Mouse (Mus musculus): Measurements from ENCODE around the gene Phlda2.
"Not testable (repeated sequence)": the region's sequence is repeated elsewhere in the genome, so short reads cannot be mapped to it uniquely, and the experiment has no call there.

Gene Phlda2

DNA sequence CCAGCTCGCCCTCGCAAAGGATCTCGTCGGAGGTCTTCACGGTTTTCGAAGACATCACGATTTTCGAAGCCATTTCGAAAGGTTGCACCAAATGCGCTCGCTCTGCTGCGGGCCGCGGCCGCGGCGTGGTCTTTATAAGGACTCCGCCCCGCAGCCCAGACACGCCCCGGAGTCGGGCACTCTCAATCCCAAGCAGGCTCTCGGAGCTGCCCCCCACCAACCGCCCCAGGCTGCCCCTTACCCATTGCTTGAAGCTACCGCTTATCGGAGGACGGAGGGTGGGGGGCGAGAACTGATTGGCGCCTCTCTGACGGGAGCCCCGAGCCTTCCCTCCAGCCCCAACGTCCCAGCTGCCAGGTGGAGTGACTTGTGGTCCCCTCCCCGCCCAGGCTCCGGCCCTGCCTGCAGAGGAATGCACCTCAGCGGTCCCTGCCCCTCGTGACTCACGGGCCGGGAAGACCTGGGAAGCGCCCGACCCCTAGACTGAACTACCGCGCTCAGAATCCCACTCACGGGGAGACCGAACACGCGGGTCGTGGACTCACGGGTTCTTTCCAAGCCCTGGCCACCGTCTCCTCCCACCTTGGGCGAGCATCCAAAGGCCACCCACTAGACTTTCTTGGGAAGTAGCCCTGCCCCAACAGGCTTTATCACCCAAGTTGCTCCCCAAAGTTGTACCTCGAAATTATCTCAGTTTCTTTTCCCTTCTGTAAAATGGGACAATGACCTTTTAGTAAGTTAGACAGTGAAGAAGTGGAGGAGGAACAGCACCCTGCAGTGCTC, at the start of gene Phlda2:
Gene Phlda2, minus strand, starts transcription at position 733 of the 783 bp plus-strand sequence.
- DNase-seq (ENCODE audit: low spot score in 2 of 2), result no peak

DNA sequence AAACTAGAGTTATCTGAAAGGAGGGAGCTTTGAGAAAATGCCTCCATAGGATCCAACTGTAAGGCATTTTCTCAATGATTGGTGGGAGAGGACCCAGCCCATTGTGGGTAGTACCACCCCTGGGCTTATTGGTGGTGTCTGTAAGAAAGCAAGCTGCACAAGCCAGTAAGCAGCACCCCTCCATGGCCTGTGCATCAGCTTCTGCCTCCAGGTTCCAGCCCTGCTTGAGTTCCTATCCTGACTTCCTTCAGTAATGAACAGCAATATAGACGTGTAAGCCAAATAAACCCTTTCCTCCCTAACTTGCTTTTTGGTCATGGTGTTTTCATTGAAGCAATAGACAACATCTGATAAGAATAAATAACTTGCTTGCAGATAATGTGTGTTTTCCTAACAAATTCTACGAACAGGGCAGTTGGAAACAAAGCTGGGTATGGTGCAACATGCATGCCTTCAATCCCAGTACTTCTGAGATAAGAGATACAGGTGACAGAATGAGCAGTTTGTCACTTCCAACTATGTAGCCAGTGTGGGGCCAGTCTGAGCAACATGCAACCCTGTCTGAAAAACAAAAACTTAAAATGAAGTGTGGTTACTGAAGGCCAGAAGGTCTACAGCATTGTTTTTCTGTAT, 46.8 kb upstream of the Phlda2 start:
- DNase-seq (ENCODE audit: low spot score in 2 of 2), result peak in 1 of 2 experiments; percentile 28

DNA sequence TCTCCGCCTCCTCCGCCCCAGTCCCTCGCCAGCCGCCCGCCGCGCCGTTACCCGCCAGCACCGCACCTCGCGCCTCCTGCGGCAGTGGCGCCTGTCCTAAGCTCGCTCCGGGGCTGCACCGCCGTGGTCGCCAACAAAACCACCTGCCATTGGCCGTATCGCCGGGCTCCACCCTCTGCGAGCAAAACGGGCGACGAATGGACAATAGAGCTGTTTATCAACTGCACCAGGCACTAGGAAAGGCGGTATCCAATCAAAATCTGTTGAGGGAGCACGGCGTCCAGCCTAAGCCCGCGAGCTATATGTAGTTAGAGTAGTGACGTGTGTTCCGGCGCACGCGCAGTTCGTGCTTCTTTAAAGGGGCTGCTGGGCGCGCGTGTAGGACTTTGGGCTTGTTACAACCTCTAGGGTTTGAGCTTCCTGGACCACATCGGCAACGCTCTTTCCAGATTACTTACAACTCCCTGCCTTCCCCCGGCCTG, 46.1 kb upstream of the Phlda2 start, which contains the start of gene Nap1l4:
Gene Nap1l4, minus strand, starts transcription at position 131 of the 482 bp plus-strand sequence.
- peak; percentile 98 to 100 for DNase-seq (ENCODE audit: low spot score in 2 of 2)

DNA sequence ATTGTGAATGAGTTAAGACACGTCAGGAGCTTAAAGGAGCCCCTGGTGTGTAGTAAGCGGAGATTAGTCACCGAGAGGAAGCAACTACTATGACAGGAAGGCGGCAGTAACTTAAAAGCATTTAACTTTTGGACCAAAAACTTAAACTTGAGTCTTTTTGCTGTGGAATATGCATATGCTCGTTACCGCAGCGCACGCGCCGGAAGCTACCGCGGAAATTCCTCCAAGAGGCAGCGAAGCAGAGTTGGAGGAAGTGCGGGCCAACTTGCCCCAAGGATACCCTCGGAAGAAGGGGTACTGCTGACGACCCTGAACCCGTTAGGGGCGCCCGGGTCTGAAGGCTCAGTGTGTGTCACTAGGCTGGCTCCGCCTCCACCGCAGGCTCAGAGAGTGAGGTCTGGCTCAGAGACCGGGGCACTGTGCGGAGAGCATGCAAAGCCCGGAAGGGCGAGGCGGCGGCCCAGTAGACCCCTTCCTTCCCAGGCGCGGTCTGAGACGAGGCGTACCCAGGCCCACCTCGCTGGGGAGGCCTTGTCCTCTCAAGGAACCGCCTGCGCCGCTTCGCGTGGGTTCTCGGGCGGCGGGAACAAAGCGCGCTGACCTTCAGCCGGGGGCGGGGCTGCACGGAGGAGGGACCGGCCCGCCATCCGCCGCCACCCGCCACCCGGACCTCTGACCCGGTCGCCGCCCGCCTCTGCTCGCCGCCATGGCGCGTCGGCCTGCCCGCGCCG, 45.4 kb upstream of the Phlda2 start:
- DNase-seq (ENCODE audit: low spot score in 2 of 2), result peak; percentile 30 to 68

DNA sequence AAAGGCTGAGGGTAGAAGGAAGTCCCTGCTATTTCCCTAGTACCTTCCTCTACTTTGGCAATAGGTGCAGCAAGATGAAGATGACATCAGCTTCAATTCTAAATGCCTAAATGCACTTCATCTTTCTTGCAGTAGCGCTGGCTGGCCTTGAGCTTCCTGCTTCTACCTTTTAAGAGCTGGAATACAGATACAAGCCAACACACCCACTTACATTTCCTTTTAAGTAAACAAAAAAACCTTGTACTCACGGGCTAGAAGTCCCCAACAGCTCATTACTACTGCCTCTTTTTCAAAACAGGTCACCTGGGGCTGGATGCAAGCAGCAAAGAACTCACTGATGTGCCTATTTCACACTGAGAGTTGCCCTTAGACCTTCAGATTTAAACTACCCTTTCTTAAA, 43.6 kb upstream of the Phlda2 start:
- no peak for DNase-seq (ENCODE audit: low spot score in 2 of 2)

DNA sequence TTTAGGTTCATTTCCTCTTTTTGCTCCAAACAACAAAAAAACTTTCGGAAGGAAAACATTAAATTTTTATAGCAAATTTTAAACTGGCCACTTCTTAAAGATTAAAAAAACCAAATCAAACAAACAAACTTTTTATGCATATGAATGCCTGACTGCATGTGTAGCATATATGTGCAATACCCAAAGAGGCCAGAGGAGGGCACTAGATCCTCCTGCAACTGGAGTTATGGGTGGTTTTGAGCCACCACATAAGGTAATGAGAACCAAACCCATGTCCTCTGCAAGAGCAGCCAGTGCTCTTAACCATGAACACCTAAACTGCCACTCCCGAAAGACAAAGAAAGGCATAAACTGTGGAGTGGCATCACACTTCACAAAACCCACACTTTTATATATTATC, 41.4 kb upstream of the Phlda2 start:
- no peak for DNase-seq (ENCODE audit: low spot score in 2 of 2)

DNA sequence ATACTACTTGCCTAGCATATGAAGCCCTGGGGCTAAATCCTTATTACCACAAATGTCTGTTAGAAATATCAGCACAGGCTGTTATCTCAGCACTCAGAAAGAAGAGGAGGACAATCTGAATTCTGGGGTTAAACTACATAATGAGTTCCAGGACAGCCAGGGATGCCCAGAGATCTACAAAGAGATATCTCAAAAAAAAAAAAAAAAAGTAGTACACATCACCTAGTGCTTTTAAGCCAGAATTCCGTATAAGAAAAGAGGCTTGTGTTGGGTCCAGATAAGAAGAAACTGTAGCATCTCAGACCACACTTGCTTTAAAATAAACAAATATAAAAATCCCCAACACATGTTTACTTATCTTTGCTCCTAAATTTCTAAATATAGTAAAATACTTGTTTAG, 35.7 kb upstream of the Phlda2 start:
- DNase-seq (ENCODE audit: low spot score in 2 of 2), result no peak

DNA sequence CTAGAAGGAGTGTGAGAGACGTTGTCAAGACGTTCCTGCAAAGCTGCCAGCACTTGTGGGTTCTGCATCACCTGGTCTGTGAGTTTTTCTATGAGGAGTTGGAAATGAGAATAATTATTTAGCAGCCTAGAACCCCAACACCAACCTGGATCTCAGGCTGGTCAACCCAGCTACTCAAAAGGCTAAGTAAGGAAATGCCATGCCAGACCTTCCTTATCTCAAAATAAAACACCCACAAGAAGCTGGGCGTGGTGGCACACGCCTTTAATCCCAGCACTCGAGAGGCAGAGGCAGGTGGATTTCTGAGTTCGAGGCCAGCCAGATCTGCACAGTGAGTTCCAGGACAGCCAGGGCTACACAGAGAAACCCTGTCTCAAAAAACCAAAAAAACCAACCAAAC, 35.3 kb upstream of the Phlda2 start:
- not testable (repeated sequence) for DNase-seq (ENCODE audit: low spot score in 2 of 2)

DNA sequence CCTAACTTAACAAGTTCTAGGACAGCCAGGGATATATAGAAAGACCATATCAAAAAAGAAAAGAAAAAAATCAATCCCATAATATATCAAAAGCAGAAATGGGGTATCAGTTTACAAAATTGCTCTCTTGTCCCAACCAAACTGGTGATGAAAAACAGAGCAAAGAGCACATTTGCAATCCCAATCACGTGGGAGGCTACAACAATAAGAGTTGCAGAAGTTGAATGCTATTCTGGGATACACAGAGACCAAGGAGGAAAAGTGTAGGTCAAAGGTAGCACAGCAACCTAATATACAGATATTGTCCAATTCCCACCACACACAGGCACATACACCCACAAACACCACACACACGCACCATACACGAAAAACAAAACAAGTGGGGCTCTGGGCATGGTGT, 33.3 kb upstream of the Phlda2 start:
- DNase-seq (ENCODE audit: low spot score in 2 of 2), result no peak

DNA sequence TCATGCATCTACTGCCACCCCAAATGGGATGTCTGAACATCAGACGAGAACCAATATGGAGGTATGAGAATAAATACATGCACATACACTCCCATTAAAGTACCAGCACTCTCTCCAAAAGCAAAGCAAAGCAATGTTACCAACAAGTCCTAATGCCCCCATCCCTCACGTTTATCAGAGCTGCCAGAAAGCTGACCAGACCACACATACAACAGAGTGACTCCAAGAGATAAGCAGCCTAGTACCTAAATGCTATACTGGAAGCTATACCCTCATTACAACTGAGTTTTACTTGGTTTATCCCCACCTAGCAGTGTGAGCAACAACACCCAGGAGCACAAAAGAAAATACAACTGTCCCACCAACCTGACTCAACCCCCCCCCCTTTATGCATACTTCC, 30.3 kb upstream of the Phlda2 start:
- no peak for DNase-seq (ENCODE audit: low spot score in 2 of 2)

DNA sequence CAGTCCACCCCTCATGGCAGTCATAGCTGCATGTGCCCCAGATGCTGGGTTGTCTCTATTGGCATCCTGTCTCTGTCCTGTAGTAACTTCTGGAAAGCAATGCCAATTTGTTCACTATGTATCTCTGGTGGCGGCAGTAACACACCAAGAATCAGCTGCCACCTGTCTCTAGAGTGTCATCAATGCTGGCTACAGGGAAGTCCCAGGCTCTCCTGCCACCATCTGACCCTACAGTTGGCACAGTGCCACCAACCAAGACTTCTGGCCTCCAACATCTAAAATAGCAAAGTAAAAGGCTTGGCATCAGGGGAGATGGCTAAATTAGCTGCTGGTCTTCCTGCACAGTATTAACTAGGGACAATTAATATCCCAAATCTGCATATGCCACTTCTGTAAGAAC, 29.5 kb upstream of the Phlda2 start:
- no peak for DNase-seq (ENCODE audit: low spot score in 2 of 2)

DNA sequence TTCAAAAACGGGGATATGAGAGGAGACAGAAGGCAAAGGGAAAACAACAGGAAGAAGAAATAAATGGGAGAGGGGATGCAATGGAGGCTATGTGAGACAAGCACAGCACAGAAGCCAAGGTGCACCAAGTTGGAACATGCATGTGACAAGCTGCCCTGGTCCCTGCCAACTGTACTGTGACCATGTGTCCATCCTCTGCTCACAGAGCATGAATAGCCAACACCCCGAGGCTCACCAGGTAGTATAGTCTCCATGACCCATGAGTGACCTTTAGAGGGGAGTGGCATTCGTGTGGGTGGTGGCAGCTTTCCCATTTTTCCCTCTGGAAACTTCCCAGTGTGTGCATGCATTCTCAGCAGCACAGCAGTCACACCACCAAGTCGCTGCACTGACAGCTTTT, 16.4 kb upstream of the Phlda2 start:
- DNase-seq (ENCODE audit: low spot score in 2 of 2), result no peak

DNA sequence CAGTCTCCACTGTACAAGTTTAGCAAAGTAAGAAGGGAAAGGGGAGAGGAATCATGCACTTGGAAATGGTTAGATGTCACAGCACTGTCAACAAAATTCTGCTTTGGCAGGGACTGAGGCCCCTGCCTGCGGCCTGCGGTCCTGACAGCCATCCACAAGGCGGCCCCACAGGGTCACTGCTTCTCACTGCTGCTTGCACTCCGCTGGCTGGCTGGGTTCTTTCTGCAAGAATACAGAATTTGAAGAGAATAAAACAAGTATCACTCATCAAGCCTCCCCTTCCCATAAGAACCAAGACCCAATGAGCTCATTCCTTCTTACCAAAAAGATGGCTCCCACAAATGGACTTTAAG, 11.4 kb upstream of the Phlda2 start:
- DNase-seq (ENCODE audit: low spot score in 2 of 2), result no peak

DNA sequence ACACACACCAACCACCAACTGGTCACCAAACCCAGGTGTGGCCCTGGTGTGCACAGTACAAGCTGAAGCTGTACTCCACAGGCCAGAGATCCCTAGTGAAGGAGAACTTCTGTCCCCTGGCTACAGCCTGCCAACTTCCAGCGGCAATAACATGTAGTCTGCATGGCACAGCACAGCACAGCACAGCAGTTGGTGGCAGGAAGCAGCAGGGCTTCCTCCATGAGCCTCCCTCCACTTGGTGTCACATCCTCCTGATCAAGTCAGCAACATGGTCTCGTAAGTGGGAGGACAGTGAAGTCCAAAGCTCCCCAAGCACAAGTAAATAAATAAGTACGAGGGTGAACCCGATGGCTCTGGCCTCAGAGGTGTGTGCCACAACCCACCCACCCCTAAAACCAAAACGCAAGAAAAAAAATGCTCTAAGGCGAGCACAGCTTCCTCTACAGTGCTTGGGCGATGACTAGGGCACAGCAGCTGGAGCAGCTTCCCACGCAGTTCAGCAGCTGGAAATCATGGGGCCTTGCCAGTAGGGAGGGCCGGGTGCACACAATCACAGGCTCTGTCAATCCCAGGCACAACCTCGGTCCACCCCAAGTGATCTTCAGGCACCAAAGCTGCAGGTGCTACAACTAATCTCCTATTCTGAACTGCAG, 10.9 kb upstream of the Phlda2 start:
- no peak for DNase-seq (ENCODE audit: low spot score in 2 of 2)

DNA sequence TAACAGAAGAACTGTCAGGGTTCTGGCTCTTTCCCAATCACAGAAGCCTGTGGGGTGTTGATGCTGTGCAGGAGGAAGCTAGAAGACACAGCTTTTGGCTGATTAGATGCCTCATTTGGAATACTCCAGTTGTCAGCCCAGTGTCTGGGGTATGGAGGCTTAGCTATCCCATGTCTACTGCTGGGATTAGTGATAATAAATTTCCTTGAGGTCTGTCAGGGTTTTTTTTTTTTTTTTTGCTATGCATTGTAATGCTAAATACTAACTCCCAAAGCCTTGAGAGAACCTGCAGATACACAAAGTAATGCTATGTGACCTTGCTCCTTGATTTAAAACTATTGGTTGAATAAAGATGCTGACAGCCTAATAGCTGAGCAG, 8.4 kb upstream of the Phlda2 start:
- DNase-seq (ENCODE audit: low spot score in 2 of 2), result no peak

DNA sequence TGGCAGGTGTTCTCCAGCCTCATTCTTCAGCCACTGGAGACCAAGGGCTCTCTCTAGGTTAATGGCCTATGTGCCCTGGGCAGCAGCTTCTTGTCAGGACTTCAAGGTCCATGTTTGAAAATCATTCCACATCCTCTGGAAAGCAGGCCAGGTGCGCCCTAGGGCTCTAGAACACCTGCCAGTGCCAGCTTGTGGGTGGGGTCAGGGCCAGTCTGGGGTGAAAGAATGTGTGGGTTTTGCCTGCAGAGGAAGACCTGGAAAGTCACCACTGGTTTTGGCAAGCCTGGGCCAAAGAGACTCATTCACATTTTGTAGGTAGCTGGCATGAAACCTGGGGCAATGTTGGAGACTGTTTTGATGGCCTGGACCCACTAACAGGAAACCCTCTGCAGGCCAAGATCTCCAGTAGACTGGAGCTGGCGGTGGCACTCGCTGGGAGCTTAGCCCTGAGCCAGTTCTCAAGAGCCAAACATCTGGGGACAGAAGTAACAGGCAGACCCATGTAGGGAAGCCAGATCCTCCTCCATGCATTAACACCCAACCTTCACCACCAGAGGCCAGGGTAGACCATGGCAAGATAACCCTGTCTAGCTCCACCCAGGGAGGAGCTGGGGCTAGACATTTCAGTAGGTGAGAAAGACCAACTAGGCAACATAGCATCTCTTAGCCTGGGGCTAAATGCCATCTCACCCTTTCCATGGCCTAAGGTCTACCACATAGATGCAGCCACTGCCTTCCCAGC, 7.8 kb upstream of the Phlda2 start:
- DNase-seq (ENCODE audit: low spot score in 2 of 2), result no peak

DNA sequence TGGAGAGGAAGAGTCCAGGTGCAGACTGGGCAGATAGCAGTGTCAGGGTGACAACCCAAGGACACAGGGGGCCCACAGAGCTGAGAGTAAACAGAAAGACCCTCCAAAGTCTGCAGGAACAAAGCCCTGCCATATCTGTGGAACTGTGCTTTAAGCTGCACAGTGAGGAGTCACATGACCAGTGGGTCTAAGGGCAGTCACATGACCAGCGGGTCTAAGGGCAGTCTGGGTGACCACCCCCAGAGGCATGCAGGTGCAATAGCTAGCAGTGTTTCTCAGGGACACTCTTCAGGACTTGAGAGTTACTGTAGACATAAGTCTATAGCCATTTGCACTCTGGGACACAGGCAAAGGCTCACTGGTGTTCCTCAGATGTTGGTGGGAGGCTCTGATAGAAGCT, 6.6 kb upstream of the Phlda2 start:
- DNase-seq (ENCODE audit: low spot score in 2 of 2), result no peak

DNA sequence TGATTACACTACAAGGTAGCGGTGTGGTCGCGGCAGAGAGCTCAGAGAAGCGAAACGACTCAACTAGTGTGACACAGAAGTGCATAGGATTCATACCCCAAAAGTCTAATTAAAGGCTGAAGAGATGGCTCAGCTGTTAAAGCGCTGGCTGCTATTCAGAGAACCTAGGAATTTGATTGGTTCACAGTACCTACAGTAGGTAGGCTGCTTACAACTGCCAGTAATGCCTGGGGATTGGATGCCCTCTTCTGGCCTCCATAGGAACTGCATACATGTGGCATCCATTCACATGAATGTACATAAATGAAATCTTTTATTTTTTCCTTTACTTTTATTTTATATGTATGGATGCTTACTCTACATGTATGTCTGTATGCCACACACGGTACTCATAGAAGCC, 3.7 kb upstream of the Phlda2 start:
- DNase-seq (ENCODE audit: low spot score in 2 of 2), result peak; percentile 66 to 69

DNA sequence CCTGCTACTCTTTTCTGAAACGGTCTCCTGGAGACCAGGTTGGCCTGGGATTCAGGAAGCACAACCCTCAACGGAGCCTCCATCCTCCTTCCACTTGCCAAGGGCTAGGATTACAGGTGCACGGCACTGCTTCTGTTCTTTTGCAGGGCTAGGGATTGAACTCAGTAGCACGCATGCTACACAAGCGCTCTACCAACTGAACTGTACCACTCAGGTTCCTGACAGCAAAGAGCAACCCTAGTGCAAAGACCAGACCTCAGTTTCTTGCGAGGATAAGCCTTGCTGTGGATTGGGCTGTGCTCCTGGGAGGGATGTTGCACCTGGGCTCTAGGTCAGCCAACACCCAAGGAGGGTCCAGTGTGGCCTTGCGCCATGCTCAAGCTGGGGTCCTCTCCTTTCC, 3.3 kb upstream of the Phlda2 start:
- DNase-seq (ENCODE audit: low spot score in 2 of 2), result no peak

DNA sequence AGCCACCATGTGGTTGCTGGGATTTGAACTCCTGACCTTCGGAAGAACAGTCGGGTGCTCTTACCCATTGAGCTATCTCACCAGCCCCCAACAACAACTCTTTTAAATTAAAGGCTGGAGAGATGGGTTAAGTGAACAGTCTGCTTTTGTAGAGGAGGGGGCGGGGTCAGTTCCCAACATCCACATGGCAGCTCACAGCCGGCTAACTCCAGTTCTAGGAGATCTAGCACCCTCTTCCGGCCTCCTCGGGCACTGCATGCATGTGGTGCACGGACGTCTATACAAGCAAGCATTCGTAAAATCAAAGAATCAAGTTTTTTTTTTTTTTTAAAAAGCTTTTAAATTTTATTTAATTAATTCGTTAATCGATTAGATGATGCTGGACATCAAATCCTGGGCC, 2.9 kb upstream of the Phlda2 start:
- peak; percentile 75 to 82 for DNase-seq (ENCODE audit: low spot score in 2 of 2)

DNA sequence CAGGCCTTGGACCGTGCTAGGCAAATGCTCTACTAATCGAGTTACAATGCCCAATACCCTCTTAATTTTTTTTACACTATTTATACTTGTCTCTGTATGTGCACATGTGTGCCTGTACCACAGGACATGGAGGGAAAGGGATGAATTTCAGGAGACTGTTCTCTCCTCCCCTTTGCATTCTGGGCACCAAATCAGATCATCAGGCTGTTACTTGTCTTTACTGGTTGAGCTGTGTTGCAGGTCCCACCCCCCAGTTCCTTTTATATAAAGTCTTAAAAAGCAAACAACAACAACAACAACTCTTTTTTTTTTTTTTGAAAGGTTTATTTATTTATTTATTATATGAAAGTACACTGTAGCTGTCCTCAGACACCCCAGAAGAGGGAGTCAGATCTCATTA, 2.5 kb upstream of the Phlda2 start:
- DNase-seq (ENCODE audit: low spot score in 2 of 2), result no peak

DNA sequence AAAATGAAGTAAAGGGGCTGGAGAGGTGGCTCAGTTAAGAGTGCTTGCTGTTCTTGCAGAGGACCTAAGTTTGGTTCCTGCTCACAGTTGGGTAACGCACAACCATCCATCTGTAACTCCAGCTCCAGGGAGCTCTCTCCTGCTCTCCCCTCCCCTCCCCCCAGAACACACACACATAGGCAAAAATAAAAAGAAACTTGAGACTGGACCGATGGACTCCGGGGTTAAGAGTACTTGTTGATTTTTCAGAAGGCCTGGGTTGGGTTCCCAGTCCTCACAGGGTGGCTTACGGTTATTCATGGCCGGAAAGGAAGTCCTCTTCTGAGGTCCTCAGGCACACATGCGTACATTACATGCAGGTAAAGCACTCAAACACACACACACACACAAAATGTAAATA, 976 bp upstream of the Phlda2 start:
- DNase-seq (ENCODE audit: low spot score in 2 of 2), result no peak

All from right cerebral cortex, postnatal 10 days (tissue).